Mouse (Mus musculus): ENCODE data around the gene BC061237. TPM values are rescaled to one million over a fixed set of nuclear protein-coding genes. Genes with fewer than 3 reads are reported as not detected.
"Not testable (repeated sequence)": the region's sequence is repeated elsewhere in the genome, so short reads cannot be mapped to it uniquely, and the experiment has no call there.

BC061237 gene
- polyA plus RNA-seq (2015; fragmentation: Nextera tagmentation; extraction: Ambion mirVana), result not detected in 2 replicates

DNA sequence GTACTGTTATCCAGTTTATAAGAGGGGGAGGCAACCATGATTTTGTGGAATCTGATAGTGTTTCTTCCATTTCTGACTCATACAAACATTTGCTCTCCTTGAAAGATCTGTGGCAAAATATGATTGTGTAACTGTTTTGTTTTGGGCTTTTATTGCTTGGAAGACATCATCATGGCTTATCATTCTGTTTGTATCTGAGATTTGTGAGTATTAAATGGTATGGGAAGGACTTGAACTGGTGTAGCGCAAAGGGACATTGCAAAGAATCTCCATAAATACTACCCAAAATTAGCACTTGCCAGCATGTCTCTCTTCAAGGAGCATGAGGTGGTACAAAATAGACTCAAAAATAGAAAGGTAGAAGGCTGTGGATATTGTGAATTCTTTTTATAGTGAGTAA is at the start of gene BC061237:
TSS of gene BC061237 (plus strand) at position 301 of the 400 bp plus-strand sequence.
- ATAC-seq; H3K4me3 ChIP-seq (replicated peaks; ENCODE audit: low read length); H3K27me3 ChIP-seq (replicated peaks; ENCODE audit: control insufficient read depth, insufficient read depth, low read length); H3K4me2 ChIP-seq (ENCODE audit: low read length); H3K9me3 ChIP-seq (ENCODE audit: control insufficient read depth, low read length); H3K9ac ChIP-seq (replicated peaks; ENCODE audit: low read depth, low read length); H3K4me1 ChIP-seq (replicated peaks; ENCODE audit: control insufficient read depth, insufficient read depth, low read length); H3K36me3 ChIP-seq (ENCODE audit: control insufficient read depth, insufficient read depth); H3K27ac ChIP-seq (ENCODE audit: low read length): not testable (repeated sequence)
- WGBS, result 80% methylated on average over 1 of the region's 1 CpGs

DNA sequence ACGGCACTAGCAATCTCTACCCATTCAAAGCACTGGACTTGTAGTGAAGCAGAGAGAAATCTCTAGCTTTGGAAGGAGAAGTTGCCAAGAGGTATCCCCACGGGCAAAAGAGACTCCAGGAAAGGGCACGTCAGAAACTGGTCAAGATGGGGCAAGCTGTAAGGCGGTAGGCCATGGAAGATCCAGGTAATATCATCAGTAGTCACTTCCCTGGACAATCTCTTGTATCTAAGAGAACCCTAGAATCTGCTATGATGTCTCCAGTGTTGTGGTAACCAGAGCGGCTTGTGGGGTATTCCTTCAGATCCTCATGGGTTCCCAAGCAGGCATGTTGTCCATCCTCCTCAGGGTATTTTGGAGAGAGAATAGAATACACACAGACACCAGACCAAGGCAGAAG is 25.7 kb downstream of the BC061237 start, which contains the start of gene Gm17093:
TSS of gene Gm17093 (plus strand) at position 301 of the 400 bp plus-strand sequence.
- H3K4me2 ChIP-seq (ENCODE audit: low read length); H3K9me3 ChIP-seq (ENCODE audit: control insufficient read depth, low read length); H3K27me3 ChIP-seq (replicated peaks; ENCODE audit: control insufficient read depth, insufficient read depth, low read length); H3K36me3 ChIP-seq (ENCODE audit: control insufficient read depth, insufficient read depth); H3K9ac ChIP-seq (replicated peaks; ENCODE audit: low read depth, low read length); H3K4me1 ChIP-seq (replicated peaks; ENCODE audit: control insufficient read depth, insufficient read depth, low read length); ATAC-seq; H3K27ac ChIP-seq (ENCODE audit: low read length); H3K4me3 ChIP-seq (replicated peaks; ENCODE audit: low read length): not testable (repeated sequence)
- 93% methylated on average over 5 of the region's 5 CpGs for WGBS

DNA sequence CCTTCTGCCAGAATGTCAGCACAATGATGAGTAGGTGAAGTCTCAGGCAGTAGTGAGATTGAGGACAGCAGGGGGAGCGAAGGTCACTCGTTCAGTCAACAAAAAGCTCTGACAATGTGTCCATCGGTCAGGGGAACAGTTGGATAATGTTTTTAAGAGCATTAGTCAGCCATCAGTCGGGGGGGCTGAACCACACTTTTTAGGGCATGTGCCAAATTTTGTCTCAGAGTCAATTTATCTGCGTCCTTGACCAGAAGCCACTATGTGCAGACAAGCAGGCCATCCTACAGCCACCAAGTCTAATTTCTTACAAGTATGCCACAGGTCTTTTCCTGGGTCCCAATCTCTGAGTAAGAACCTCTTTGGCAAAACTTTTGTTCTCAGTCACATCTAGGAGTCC is 55.7 kb downstream of the BC061237 start:
- WGBS, result 83% methylated on average over 3 of the region's 5 CpGs
- not testable (repeated sequence) for H3K36me3 ChIP-seq (ENCODE audit: control insufficient read depth, insufficient read depth); H3K4me1 ChIP-seq (replicated peaks; ENCODE audit: control insufficient read depth, insufficient read depth, low read length); H3K4me3 ChIP-seq (replicated peaks; ENCODE audit: low read length); H3K27ac ChIP-seq (ENCODE audit: low read length); H3K9ac ChIP-seq (replicated peaks; ENCODE audit: low read depth, low read length); H3K4me2 ChIP-seq (ENCODE audit: low read length); H3K27me3 ChIP-seq (replicated peaks; ENCODE audit: control insufficient read depth, insufficient read depth, low read length); H3K9me3 ChIP-seq (ENCODE audit: control insufficient read depth, low read length); ATAC-seq

Other genes with a start within 250 kb of the BC061237 start
- not detected in 2 replicates for gene Gm8220, start 206.9 kb upstream of the BC061237 start, polyA plus RNA-seq (2015; fragmentation: Nextera tagmentation; extraction: Ambion mirVana)
- not detected in 2 replicates for gene Gm5930, start 153.9 kb upstream of the BC061237 start, polyA plus RNA-seq (2015; fragmentation: Nextera tagmentation; extraction: Ambion mirVana)
- not detected in 2 replicates for gene Gm8229, start 127.1 kb upstream of the BC061237 start, polyA plus RNA-seq (2015; fragmentation: Nextera tagmentation; extraction: Ambion mirVana)
- not detected in 2 replicates for gene Gm3371, start 81.8 kb upstream of the BC061237 start, polyA plus RNA-seq (2015; fragmentation: Nextera tagmentation; extraction: Ambion mirVana)
- not detected in 2 replicates for gene Gm8232, start 58.8 kb upstream of the BC061237 start, polyA plus RNA-seq (2015; fragmentation: Nextera tagmentation; extraction: Ambion mirVana)
- gene Gm17093, start 25.8 kb downstream of the BC061237 start, polyA plus RNA-seq (2015; fragmentation: Nextera tagmentation; extraction: Ambion mirVana), result not detected in 2 replicates
- gene Gm8247, start 90.7 kb downstream of the BC061237 start, polyA plus RNA-seq (2015; fragmentation: Nextera tagmentation; extraction: Ambion mirVana), result not detected in 2 replicates
- not detected in 2 replicates for gene Gm5624, start 135.5 kb downstream of the BC061237 start, polyA plus RNA-seq (2015; fragmentation: Nextera tagmentation; extraction: Ambion mirVana)
- gene Gm8257, start 214.0 kb downstream of the BC061237 start, polyA plus RNA-seq (2015; fragmentation: Nextera tagmentation; extraction: Ambion mirVana), result not detected in 2 replicates

All from forebrain, embryonic 16.5 days (tissue).